Mouse (Mus musculus): ENCODE measurements around the gene Fyb2. TPM values are rescaled to one million over a fixed set of nuclear protein-coding genes. Genes with fewer than 3 reads are reported as not detected.
A peak's percentile ranks its signal among the peaks of the same experiment; 100 is the strongest.

Fyb2 gene
- total RNA-seq, 2 experiments from 2014 or later: 0.08 to 0.25 TPM

- no peak overlapping the region for H3K27ac ChIP-seq
- no peak for DNase-seq
- no peak overlapping the region for H3K4me3 ChIP-seq
- TF ChIP-seq CTCF (IDR thresholded peaks at IDR 0.05): no peak
- intact Hi-C loops (cut with DNase I): no loop called here
Measured at GRCm38 (mm10) chr4:104905049-104905448, 8.2 kb upstream of the Fyb2 start.

- intact Hi-C loops (cut with DNase I): loop anchor here (5.0 kb wide), 2 partner anchors 211 to 1316 kb away; no protein-coding TSS in a partner anchor
Measured at GRCm38 (mm10) chr4:104911685-104912084, 1.6 kb upstream of the Fyb2 start.

DNA sequence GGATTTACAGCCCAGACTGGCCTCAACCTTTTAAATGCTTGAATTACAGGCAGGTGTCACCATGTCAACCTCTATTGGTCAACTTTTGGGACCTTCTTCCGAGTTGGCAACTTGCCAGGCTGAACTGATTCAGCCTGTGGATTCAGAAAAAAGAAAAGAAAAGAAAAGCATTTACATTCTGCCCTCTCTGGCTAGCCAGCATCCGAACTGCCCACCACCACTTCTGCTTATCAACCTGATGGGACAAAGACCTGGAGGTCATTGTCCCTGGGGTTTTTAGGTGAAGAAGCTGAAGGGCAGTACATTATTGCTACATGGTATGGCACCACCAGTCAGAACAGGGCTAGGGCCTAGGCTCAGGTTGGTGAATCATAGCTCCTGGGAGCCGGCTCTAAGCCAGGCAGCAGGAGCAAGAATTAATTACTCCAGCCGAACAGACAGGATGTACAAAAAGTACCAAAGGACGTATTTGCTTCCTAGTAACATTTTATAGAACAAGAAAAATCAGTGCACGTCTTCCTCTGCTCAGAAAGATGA, 1.5 kb downstream of the Fyb2 start:
- DNase-seq: no peak
- no peak overlapping the region for H3K27ac ChIP-seq
- TF ChIP-seq CTCF (IDR thresholded peaks at IDR 0.05): no peak
- intact Hi-C loops (cut with DNase I): loop anchor here (5.0 kb wide), 2 partner anchors 208 to 1313 kb away; no protein-coding TSS in a partner anchor
- H3K4me3 ChIP-seq: no peak overlapping the region

More at GRCm38 (mm10) chr4:104911685-104912084, 1.6 kb upstream of the Fyb2 start:
- TF ChIP-seq CTCF (IDR thresholded peaks at IDR 0.05): peak; percentile 91
- H3K27ac ChIP-seq: no peak overlapping the region
- no peak overlapping the region for H3K4me3 ChIP-seq
- DNase-seq: peak; percentile 83

GRCm38 (mm10) chr4:104918017-104918416, 4.8 kb downstream of the Fyb2 start:
- intact Hi-C loops (cut with DNase I): no loop called here
- no peak for DNase-seq
- TF ChIP-seq CTCF (IDR thresholded peaks at IDR 0.05): no peak
- Histone ChIP-seq H3K4me3 (no peak overlapping the region), H3K27ac (no peak overlapping the region)

- no peak for DNase-seq
- H3K4me3 ChIP-seq: no peak overlapping the region
- H3K27ac ChIP-seq: no peak overlapping the region
- intact Hi-C loops (cut with DNase I): no loop called here
- no peak for TF ChIP-seq CTCF (IDR thresholded peaks at IDR 0.05)
Measured at GRCm38 (mm10) chr4:104925383-104925782, 12.1 kb downstream of the Fyb2 start.

- intact Hi-C loops (cut with DNase I): no loop called here
Measured at GRCm38 (mm10) chr4:104929165-104929564, 15.9 kb downstream of the Fyb2 start.

DNA sequence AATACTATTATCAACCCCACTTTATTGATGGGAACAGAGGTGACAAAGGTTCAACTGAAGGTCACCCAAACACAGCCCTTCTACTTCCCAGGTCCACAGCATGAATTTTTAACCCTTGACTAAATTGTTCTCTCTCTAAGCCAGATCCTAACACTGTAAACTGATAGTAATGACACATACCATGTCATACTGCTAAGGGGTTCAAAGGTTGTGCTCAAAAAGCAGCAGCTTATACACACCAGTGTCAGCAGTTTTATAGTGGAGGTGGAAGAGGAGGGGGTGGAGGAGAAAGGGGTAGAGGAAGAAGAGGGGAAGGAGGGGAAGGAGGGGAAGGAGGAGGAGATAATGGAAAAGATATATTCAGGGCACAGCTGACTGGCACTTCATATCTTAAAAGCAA, 20.4 kb downstream of the Fyb2 start:
- intact Hi-C loops (cut with DNase I): no loop called here
- no peak for TF ChIP-seq CTCF (IDR thresholded peaks at IDR 0.05)
- no peak overlapping the region for H3K27ac ChIP-seq
- H3K4me3 ChIP-seq: no peak overlapping the region
- DNase-seq: no peak

More at GRCm38 (mm10) chr4:104929165-104929564, 15.9 kb downstream of the Fyb2 start:
- no peak overlapping the region for H3K27ac ChIP-seq
- no peak for DNase-seq
- TF ChIP-seq CTCF (IDR thresholded peaks at IDR 0.05): no peak
- no peak overlapping the region for H3K4me3 ChIP-seq

DNA sequence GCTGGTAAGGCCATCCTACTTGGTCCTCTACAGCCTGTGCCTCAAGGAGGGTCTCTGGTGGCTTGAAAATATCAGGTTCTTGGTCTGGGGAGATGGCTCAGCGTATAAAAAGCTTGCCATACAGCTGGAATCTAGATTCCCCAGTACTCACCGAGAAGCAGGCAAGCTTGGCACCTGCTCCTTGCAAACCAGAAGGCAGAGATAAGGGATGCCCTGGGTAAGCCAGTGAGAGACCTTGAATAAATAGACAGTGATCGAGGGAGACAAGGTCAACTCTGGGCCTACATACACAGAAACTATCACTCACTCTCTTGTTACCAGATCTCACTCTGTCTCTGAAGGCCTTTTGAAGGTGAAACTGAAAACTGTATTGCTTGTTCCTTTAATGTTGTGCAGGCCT, 21.7 kb downstream of the Fyb2 start:
- no peak for TF ChIP-seq CTCF (IDR thresholded peaks at IDR 0.05)

DNA sequence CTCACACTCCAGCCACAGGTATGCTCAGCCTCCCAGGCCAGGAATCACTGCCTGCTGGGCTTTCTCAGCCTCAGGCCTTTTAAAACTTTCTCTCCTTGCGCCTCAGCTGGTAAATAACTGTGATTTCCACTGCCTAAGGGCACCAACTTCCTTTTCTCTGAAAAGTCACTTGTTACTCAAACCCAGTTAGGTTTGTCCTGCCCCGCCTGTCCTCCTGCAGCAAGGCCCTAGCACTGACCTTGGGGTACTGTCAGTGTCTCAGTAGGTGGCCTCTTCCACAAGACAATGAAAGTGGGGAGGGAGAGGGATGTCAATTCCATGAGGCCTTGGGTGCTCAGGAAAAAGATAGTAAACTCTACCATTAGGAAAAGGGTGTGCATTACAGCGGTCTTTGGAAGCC, 22.2 kb downstream of the Fyb2 start:
- intact Hi-C loops (cut with DNase I): no loop called here
- TF ChIP-seq CTCF (IDR thresholded peaks at IDR 0.05): no peak
- no peak for DNase-seq
- Histone ChIP-seq H3K27ac (peak overlapping the region; percentile 31; the same call in 1 of the 2 replicates), H3K4me3 (no peak overlapping the region)

More for the DNA sequence above, 21.7 kb downstream of the Fyb2 start:
- intact Hi-C loops (cut with DNase I): no loop called here
- Histone ChIP-seq H3K27ac (no peak overlapping the region), H3K4me3 (no peak overlapping the region)
- DNase-seq: no peak

DNA sequence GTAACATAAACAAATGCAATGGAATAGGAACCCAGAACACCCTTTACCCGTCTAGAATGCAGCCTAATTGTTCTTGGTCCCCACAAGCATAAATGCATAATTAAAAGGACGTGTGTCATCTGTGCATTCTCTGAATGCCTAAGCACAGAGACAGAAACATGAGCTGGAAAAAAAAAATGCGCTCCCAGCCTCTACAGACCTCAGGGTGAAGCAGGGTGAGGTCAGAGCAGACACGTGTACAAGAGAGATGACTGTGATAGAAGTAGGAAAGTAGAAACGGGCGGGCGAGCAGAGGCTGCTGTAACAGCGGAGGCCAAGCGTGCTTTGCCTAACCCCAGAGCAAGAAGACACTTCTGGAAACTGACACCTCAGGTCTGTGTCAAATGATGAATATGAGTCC, 22.8 kb downstream of the Fyb2 start:
- Histone ChIP-seq H3K4me3 (no peak overlapping the region), H3K27ac (peak overlapping the region; percentile 31; the same call in 1 of the 2 replicates)
- no peak for DNase-seq
- no peak for TF ChIP-seq CTCF (IDR thresholded peaks at IDR 0.05)
- intact Hi-C loops (cut with DNase I): no loop called here

DNA sequence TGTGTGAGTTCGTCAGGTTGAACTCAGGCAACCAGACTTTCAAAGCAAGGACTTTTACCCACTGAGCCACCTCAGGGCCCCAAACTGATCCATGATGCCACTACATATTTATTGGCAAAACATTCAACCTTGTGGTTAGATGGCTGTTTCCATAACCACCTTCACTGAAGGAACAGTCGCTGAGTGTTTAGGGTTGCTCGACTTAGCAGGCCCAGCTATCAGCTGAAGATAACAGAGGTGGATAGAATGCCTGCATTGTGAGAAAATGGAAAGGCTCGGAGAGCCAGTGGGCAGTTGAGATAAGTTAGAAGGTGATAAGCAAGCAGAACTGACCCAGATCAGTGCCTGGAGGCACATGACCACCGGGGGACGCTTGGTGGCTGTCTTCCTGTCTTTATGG, 26.3 kb downstream of the Fyb2 start:
- no peak overlapping the region for H3K27ac ChIP-seq
- intact Hi-C loops (cut with DNase I): no loop called here
- H3K4me3 ChIP-seq: no peak overlapping the region
- no peak for DNase-seq
- no peak for TF ChIP-seq CTCF (IDR thresholded peaks at IDR 0.05)

GRCm38 (mm10) chr4:104941895-104942294, 28.6 kb downstream of the Fyb2 start:
- no peak for DNase-seq
- no peak for TF ChIP-seq CTCF (IDR thresholded peaks at IDR 0.05)
- no peak overlapping the region for H3K4me3 ChIP-seq
- H3K27ac ChIP-seq: no peak overlapping the region
- intact Hi-C loops (cut with DNase I): no loop called here

GRCm38 (mm10) chr4:104944482-104944881, 31.2 kb downstream of the Fyb2 start:
- H3K27ac ChIP-seq: no peak overlapping the region
- TF ChIP-seq CTCF (IDR thresholded peaks at IDR 0.05): no peak
- H3K4me3 ChIP-seq: no peak overlapping the region
- DNase-seq: no peak
- intact Hi-C loops (cut with DNase I): no loop called here

DNA sequence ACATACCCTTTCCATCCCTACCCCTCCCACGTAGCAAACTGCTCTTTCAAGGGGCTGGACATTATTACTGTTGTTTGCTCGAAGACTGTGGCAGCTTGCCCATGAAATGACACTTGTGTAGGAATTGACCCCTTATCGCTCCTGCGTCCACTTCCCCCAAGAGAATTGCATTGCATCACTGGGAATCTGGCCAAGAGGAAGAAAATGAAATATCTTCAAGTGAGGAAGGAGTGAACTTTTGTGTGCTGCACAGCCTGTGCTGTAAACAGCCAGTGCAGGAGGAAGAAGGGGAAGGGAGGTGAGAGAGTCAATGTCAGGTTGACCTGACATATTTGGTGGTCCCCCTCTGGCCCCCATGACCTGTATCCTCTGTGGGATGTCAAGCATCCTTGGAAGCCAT, 35.6 kb downstream of the Fyb2 start:
- no peak for DNase-seq
- H3K27ac ChIP-seq: no peak overlapping the region
- H3K4me3 ChIP-seq: no peak overlapping the region
- no peak for TF ChIP-seq CTCF (IDR thresholded peaks at IDR 0.05)
- intact Hi-C loops (cut with DNase I): no loop called here

Data from gastrocnemius, adult 2 months (tissue).